Mouse (Mus musculus): ENCODE data around the gene Tut7. TPM values are rescaled to one million over a fixed set of nuclear protein-coding genes. Genes with fewer than 3 reads are reported as not detected.
"Not testable (repeated sequence)": the region's sequence is repeated elsewhere in the genome, so short reads cannot be mapped to it uniquely, and the experiment has no call there.

Tut7 gene
- total RNA-seq (2021), result 10 to 100 TPM; 66.8 to 71.2 TPM
- long read RNA-seq, experiment 1, partial matches to known transcripts, result 3 of 15 reads
- long read RNA-seq, experiment 1, other reads (novel, unspliced or antisense), result 10 of 15 reads
- long read RNA-seq, experiment 2, partial matches to known transcripts, result 2 of 9 reads
- long read RNA-seq, experiment 2, other reads (novel, unspliced or antisense), result 7 of 9 reads

DNA sequence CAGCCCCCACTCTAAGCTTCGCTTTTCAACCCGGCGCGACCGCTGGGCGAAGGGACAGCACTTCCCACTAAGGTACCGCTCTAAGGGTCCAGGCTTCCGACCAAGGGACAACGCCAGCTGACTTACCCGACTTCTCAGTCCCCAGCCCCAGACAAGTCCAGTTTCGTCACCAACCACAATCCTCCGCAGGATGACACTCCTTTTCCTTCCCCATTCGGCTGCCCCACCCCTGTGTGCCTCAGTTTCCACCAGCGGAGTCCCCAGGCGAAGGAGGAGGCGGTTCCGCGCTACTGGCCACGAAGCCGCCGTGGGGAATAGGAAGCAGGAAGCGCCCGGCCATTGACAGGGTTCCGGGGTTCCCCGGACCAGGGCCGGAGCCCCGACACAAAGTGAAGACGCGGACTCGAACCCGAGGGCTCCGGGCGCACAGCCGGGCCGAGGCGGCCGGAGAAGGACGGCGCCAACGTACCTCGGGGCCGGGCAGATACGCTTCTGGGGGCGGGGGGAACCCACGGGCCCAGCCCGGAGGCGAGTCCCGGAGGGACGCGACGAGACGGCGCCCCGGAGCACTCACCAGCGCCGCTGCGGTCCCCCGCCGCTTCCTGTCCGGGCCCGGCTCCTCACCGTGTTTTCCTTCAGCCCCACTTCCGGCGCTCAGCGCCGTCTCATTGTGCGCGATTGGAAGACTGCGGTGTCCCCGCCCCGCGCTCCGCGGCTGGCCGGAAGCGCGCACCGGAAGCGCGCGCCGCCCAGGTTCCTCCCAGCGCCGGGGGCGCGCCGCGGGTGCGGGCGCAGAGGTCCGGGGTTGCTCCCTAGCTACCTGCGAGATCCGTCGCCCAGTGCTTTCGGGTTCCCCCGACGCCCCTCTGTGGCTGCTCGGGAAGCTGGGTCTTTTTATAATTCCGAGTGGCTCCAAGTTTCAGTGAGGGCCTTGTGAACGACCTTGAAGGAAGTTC, at the start of gene Tut7:
Gene Tut7 (minus strand): TSS at position 641 of the 956 bp plus-strand sequence.
- peak; percentile 96 for DNase-seq

DNA sequence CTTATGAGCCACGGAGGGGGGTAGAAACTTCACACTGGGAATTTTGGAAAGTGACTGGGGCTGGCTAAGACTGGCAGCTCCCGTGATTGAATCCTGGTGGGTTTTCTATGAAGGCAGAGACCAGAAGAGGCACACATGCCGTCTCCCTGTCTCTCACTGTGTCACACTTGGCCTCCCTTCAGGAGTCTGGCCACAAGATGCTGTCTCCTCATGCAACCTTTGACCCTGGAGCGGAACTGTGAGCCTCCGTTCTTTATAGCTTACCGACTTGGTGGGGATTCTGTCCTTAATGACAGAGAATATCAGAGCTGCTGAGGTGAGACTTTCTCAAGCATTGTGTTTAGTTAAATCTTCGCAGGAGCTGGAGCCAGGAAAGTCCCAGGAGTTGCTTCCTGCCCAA, 49.5 kb upstream of the Tut7 start:
- no peak for DNase-seq

DNA sequence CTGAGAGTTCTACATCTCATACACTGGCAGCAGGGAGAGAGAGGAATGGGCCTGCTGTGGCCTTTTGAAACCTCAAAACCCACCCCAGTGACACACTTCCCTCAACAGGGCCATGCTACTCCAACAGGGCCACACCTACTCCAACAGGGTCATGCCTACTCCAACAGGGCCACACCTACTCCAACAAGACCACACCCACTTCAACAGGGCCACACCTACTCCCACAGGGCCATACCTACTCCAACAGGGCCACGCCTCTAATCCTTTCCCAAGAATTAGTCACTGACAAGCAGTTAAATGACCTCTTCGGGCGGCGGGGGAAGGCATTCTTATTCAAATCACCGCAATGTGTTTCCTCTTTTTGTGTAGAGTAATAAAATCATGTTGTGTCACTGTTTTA, 47.1 kb upstream of the Tut7 start:
- DNase-seq, result no peak

DNA sequence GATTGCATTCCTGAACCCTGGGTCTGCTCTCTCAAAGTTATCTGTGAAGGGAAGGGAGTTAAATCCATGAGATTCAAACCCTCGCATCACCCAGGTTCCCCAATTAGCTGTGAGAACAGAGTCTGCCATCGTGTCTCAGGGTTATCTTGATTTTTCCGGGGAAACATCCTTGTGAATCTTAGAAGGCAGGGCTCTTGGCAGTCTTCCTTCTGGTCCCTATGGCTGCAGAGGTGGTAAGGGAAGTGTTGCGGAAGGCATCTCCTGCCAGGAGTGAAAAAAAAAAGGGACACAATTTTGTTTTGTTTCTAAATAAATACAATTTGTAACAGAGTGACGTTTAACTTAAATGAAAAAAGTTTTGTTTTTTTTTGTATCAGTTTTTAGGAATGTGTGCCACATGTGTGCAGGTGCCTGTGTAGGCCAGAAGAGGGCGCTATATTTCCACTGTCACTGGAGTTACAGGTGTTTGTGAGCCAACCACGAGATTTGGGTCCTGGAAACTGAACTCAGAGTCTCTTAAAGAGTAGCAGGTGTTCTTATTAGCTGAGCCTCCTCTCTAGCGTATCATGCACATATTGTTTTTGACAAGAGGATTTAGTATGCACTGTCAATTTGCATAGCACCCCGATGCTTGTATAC, 45.2 kb upstream of the Tut7 start:
- DNase-seq, result no peak

DNA sequence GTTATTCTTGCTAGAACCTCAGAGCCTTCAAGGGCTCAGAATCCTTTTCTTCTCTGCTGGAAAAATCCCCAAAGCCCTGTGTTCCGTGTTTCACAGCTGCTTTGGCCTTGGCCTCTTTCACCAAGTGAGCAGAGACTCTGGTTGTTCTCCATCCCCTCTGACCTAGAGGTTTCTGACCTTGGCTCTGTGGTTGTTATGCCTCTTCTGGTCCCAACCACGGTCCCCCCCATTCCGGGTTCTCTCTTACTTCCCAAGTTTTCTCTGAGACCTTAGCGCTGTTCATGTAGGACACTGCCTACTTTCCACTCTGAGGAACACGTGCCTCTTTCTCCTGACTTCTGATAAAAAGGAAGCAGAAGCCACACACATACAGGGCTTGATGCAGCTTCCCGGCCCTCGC, 44.2 kb upstream of the Tut7 start:
- DNase-seq, result no peak

DNA sequence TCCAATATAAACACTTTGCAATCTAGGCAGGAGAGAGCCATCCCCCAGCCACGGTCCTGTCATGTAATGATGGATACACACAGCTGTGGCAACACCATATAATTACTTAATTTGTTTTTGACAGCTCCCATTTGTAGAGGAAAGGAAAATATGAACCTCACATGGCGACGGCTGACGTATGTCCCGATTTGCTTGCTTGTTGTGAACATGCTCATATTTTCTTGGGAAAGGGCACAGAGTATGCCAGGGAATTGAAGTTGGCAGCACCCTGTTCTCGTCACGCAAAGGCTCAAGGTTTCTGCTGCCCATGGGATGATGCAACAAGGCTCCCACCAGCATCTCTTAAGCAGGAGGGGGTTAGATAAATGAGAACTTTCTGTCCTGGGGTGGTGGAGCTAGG, 36.6 kb upstream of the Tut7 start:
- no peak for DNase-seq

DNA sequence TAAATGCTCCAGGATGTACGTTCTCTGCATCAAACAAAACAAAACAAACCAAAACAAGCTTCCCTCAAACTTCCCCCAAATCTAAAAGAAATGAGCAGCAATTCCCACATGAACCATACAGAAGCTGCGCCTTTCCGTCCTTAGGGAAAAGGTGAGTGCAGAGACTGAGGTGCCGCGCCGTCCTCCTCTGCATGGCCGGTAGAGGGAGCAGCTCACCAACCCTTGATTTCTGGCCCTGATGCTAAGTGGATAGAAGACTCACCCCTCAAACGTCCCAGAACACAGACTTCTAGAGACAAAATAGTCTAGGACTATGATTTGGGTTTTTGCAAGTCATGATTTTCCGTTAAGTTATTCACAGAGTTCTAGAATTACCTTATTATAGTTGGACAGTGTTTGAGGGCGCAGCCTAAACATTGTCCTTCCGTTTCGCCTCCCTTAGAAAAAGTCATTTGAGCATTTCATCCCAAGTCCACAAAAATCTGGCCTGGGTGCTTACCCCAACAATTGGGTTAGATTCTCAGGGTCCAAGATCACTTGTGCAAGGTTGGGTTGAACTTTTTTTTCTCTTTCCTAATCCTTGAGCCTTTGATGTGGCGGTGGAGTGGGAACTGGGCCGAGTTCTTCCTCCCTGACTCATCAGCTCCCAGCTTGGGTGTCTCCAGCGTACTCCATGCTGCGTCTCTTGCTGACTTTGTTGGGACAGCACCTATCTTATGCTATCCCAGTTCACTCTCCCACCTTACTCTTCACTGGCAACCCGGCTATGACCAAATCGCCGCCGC, 33.5 kb upstream of the Tut7 start:
- peak; percentile 84 for DNase-seq

DNA sequence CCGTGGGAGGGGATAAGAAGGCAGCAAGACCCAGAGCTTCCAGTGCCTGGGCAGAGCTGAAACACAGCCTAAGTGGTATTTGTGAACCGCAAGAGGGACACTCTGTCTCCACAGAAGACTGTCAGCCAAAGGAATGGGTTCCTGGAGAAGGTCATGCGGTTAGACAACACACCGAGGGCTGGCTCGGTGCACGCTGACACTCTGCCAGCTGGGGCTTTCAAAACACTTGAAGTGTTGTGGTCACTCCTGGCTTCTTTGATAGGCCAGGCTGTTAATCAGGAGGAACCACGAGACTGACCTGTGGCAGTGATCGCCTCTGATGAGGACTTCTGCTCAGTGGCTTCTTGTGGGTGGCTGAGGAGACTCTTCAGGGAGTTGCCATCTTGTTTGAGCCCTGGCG, 30.5 kb upstream of the Tut7 start:
- peak; percentile 72 for DNase-seq

DNA sequence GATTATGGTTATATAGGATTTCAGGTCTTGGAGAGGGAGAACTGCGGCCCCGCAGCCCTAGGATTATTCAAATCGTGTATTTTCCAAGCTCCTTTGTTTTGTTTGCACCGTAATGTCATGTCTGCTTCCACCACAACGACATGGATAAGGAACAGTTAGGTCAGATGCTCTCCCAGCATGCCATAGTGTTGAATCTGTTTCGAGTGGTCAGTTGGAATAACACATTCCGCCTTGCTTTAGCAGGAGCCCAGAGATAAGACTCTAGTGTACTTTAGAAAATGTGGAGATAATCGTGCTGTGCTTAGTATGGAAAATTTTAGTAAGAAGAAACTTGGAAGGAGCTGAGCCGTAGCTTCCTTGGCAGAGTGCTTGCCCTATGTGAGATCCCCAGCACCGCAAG, 27.4 kb upstream of the Tut7 start:
- DNase-seq, result no peak

DNA sequence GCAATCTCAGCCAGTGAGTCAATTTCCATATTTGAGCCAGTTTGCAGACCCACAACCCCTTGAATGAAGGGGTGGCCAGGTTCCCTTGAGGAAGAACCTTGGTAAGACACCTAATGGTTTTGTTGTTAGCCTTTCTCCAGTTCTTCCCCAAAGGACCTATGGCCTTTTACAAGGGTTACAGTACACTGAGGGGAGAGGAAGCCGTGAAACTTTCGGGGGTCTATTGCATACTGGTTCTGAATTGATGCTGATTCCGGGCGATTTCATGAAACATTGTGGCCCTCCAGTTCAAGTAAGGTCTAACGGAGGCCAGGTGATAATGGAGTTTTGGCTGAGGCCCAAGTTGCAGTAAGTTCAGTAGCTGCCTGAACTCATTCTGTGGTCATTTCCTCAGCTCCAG, 21.7 kb upstream of the Tut7 start:
- DNase-seq, result no peak

DNA sequence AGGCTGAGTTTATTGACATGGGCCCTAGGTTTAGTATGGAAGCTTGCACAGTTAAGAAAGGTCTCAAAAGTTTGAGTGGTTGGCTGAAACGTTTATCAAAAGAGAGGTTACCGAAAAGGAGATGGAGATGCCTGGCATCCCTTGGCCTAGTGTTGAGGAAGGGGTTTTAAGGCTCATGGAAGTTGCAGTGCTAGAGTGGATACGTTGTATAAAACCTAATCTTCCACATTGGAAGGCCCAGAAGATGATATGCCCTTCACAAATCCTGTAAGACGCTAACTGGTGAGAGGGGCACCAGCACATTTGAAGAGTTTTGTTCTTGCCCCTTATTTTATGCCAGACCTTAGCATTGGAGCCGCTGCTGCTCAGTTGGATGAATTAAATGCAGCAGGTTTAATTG, 21.0 kb upstream of the Tut7 start:
- no peak for DNase-seq

DNA sequence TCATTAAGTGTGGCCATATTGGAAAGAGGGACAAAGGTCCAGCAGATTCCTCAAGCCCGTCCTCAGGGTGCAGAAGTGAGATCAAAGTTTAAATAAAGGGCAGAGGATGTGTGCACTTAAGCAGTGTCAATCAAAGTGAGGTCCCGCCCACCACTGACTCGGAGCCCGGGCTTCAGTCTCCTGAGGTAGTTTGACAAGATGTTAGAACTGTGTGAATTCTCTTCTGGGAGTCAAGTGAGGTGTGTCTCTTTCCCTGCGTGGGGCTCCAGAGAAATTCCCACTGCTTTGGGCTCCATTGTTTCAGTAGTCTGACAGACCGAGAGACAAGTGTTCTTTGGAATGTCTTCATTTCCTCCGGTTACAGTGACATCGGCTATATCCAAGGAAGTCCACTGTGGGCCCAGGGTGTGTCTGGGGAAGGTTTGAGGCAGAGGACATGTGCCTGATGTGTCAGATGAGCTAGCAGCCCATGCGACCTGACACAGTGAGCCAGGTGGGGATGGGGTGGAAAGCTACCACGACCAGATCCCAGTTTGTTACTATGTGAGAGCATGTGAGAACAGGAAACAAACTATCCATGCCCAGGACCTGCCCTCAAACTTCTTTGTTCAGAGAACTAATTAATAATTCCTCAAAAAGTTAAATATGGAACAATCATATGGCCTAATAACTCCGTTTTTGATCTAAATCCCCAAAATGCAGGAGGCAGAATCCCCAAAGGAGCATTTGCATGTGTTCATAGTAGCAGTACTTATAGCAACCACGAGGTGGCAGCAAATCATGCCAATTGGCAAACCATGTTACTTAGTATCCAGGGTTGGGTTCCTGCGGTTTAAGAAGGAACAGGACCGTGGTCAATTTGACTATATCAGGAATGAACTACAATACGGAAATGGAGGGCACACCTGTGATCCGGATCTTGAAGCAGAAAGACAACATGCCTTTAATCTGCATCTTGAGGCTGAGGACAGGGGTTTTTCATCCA, 19.6 kb upstream of the Tut7 start:
- DNase-seq, result peak; percentile 91

DNA sequence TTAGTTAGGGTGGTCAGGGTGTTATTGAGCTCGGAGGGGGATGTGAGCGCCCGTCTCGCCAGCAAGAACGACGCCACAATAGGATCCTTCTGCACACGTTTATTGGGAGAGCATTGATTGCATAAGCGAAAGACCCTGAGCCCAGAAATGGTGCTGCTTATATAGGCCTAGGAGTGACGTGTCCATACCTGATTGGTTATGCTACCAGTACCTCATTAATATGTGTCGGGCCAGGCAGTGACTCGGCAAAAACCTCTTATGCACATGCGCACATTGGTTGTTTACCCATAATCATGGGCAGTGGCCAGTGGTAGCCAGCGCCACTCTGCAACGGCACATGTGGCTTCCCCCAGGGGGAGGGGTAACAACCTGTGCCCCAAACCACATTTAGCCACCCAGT, 18.8 kb upstream of the Tut7 start:
- not testable (repeated sequence) for DNase-seq

DNA sequence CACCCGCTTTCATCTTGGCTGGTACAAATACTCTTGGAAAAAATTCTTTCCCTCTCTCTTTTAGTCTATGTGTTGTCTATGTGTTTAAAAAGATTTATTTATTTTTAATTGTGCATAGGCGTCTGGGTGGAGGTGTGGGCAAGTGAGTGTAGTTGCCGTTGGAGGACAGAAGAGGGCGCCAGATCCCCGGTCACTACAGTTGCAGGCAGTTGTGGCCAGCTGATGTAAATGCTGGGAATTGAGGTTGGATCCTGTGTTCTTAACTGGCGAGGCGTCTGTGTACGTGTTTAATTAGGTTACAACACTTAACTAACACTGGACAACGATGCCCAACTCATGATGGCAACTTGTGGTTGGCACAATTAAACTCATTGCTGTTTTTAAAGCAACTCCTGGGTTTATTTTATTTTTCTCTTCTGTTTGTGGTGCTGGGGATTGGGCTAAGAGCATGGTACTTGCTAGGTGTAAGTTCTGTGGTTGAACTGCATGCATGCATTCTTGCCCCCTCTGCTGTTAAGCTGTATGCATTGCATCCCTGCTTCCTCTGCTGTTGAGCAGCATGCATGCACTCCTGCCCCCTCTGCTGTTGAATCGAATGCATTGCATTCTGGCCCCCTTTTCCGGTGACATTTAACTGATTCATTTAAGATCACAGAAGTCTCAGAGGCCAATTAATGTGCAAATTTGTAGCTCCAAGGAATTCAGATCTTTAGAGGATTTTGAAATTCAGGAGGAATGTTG, 17.7 kb upstream of the Tut7 start:
- DNase-seq, result peak; percentile 87

DNA sequence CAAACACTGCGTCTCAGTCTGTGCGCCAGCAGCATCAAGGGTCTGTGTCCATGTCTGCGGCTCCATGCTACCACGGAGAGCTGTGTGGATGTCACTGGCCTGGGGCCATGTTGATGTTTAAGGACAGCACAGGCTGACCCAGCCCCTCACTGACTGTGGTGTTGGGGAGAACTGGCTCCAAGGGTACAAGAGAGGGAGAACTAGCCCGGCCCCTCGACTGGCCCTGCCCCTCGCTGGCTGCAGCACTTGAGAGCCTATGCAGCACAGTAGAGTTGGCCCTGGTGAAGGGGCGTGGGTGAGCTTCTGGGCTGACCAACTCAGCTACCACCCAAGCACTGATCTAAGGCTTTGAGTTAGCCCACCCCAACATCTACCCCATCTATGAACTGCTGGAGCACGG, 16.4 kb upstream of the Tut7 start:
- no peak for DNase-seq

DNA sequence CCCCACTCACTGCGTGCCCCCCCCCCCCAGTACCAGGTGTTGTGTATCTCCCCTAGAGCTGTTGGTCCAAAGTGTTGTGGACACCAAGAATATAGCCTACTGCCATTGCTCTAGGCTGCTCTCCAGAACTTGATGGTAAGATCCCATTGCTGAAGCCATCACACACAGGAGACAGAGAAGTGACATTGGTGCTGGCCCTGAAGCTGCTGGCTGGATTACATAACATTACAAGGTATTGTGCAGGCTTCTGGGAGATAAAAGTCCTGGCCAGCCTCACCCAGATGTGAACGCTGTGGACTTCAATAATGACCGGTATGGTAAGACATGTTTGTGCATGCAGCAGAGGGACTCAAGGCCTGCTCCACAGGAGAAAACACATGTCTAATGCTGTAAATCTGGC, 15.5 kb upstream of the Tut7 start:
- DNase-seq, result no peak

DNA sequence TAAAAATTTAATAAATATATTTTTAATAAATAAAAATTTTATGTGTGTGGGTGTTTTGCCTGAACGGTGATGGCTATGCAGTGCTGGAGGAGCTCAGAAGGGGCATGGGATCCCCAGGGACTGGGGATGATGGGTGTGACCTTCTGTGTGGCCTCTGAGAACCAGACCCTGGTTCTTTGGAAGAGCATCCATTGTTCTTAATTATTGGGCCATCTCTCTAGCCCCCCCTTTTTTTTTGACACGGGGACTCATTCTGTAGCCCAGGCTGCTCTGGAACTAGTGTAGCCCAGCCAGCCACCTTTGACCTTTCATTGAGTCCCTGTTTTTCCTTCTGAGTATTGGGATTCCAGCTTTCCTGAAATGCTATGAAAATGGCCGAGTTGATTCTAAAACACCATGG, 13.9 kb upstream of the Tut7 start:
- DNase-seq, result no peak

DNA sequence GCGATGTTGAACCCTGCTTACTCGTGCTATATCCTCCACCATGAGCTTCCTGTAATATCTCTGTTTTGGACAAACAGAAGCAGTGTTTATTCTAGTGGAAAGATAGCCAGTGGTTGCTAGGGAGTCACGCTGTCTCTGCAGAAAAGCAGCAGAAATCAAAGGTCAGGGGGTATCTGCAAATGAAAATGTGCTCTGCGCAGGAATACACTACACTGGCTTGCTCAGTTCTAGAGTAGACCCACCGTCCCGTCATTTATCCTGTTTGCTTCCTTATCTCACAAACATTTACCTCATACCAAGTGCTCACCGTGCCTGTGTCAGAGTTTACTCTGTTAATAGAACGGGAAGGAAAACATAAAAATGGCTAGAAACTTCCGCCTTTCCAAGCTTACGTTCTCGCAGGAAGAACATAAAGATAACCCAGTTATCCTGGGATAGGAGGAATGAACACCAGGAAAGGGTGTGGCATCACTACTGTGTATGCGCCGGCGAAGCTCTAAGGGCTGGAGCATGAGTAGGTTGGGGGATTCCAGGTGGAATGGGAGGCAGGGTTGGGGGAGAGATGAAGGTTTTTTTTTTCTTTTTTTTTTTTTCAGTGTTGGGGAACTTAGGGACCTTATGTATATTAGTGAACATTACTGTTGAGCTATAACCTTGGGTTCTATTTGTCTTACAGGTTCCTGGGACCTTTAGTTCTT, 13.3 kb upstream of the Tut7 start:
- no peak for DNase-seq

DNA sequence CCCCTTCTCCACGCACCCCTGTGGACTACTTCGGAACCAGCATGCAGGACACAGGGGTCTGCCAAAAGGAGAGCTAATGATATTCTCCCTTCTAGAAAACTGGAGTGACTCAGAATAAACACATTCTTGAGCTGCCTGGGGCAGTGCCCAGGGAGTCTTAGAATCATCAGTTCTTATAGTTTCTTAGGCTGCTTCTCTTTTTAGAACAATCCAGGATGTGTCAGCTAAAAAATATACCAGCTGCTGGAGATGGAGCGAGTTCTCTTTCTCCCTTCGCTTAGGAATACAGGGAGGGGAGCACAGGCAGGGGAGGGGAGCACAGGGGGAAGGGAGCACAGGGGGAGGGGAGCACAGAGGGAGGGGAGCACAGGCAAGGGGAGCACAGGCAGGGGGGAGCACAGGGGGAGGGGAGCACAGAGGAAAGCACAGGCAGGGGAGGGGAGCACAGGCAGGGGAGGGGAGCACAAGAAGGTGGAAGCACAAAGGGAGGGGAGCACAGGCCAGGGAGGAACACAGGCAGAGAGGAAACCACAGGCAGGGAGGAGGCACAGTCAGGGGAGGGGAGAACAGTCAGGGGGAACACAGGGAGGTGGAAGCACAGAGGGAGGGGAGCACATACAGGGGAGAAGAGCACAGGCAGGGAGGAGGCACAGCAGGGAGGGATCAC, 12.0 kb upstream of the Tut7 start:
- no peak for DNase-seq

Data from adrenal gland, postnatal 10 days (tissue).